Mouse (Mus musculus): ENCODE measurements around the gene Rpl11. TPM values are rescaled to one million over a fixed set of nuclear protein-coding genes. Genes with fewer than 3 reads are reported as not detected.
A peak's percentile ranks its signal among the peaks of the same experiment; 100 is the strongest.

Gene Rpl11
- polyA plus RNA-seq, 1 experiment from 2014 or later = 245 TPM

DNA sequence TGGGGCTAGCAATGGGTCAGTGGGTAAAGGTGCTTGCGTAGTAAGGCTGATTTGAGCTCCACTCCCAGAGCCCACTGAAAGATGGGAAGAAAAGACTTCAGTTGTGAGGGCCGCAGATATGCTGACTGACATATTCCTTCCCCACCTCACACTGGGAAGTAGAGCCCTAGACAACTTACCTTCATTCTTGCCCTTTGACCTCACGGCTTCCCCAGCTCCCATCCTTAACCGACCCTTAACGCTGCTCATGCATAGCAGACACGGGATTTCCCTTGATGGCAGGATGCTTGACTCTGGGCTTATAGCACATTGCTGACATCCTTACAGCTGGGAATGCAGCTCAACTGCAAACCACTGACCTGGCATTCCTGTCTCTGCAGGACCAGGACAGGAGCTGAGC lies 6.3 kb downstream of the Rpl11 start:
- H3K27ac ChIP-seq = no peak overlapping the region
- H3K4me1 ChIP-seq (replicated peaks) = peaks cover 16% of the 10 kb centered on the region
- no peak overlapping the region; the same call in 1 of the 2 replicates for H3K9ac ChIP-seq
- H3K36me3 ChIP-seq = peaks cover 45% of the 10 kb centered on the region
- H3K9me3 ChIP-seq (replicated peaks) = no peaks in the 10 kb centered on the region
- no peak overlapping the region for H3K4me3 ChIP-seq
- no peaks in the 10 kb centered on the region for H3K27me3 ChIP-seq
- no peak for ATAC-seq (replicated peaks; ENCODE audit: insufficient number of reproducible peaks, insufficient read depth, low FRiP score, low read depth)
- 71% methylated on average over 6 of the region's 6 CpGs for WGBS
- no peak overlapping the region for H3K4me2 ChIP-seq

DNA sequence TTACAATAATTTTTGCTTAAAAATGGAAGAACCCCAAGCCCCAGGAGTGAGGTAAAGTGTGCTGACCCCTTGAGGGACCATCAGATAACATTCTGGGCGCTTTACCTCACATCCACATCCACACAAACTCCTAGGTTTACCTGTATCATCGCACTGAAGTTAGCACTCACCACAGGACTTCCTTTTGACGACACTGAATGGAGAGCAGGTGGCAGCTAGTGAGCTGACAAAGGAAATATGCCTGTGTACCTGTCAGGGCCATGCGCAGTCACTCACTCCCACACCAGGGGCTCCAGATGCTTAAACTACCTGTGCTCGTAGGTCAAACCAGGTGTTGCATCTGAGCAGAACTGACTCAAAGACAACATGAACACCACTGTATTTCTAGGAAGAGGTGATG lies 8.1 kb downstream of the Rpl11 start:
- H3K27ac ChIP-seq = no peak overlapping the region
- H3K9ac ChIP-seq = no peak overlapping the region
- ATAC-seq (replicated peaks; ENCODE audit: insufficient number of reproducible peaks, insufficient read depth, low FRiP score, low read depth) = no peak
- H3K4me3 ChIP-seq = no peak overlapping the region
- peaks cover 30% of the 10 kb centered on the region for H3K36me3 ChIP-seq
- no peaks in the 10 kb centered on the region for H3K4me1 ChIP-seq (replicated peaks)
- H3K27me3 ChIP-seq = no peaks in the 10 kb centered on the region
- no peak overlapping the region for H3K4me2 ChIP-seq
- H3K9me3 ChIP-seq (replicated peaks) = no peaks in the 10 kb centered on the region
- 87% methylated on average over 5 of the region's 5 CpGs for WGBS

DNA sequence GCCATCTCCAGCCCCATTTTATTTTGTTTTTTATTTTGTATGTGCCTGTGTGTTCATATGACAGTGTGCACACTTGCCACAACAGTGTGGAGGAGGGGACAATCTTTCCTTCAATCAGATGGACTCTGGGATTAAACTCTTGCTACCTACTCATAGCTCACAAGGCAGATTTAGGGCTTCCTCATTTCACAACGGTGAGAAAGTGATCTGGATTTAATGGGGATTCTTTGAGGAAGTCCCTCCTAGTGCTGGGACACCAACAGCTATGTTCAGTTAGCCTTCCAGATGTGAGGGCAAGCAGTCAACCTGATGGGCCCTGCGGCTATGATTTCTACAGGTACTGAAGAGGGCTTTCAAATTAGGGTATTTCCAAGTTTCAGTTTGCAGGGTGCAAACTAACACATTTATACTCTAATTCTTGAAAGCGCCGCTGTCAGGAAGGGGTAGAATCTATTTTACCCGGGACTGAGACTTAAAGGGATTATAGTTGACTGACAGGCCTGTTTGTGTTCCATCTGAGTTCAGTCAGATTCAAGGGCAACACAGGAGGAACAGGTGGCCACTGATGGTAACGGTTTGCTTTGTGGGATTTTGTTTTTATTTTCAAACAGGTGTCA lies 9.3 kb downstream of the Rpl11 start:
- Histone ChIP-seq H3K4me2 (no peak overlapping the region), H3K27me3 (no peaks in the 10 kb centered on the region), H3K36me3 (peaks cover 18% of the 10 kb centered on the region), H3K27ac (no peak overlapping the region), H3K4me3 (no peak overlapping the region), H3K9me3 (replicated peaks) (no peaks in the 10 kb centered on the region), H3K4me1 (replicated peaks) (no peaks in the 10 kb centered on the region), H3K9ac (no peak overlapping the region)
- no peak for ATAC-seq (replicated peaks; ENCODE audit: insufficient number of reproducible peaks, insufficient read depth, low FRiP score, low read depth)
- WGBS = 84% methylated on average over 6 of the region's 6 CpGs

DNA sequence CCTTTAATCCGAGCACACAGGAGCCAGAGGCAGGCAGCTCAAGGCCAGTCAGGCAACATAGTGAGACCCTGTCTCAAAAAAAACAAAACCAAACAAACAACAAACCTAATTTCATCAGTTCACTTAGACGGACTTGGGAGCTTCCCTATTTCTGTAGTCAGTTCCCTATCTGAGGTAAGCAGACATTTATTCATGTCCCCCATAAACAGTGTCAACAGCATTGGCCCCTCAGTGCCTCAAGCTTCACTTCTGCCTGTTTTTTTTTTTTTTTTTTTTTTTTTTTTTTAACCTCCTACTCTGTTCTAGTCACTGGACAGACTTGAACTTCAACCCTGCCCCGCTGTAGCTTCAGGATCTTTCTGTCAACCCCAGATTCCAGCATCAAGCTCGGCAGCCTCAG lies 18.1 kb downstream of the Rpl11 start:
- H3K9ac ChIP-seq = no peak overlapping the region
- 73% methylated on average over 4 of the region's 4 CpGs for WGBS
- no peak overlapping the region for H3K27ac ChIP-seq
- no peaks in the 10 kb centered on the region for H3K36me3 ChIP-seq
- H3K27me3 ChIP-seq = no peaks in the 10 kb centered on the region
- H3K9me3 ChIP-seq (replicated peaks) = no peaks in the 10 kb centered on the region
- ATAC-seq (replicated peaks; ENCODE audit: insufficient number of reproducible peaks, insufficient read depth, low FRiP score, low read depth) = no peak
- peaks cover 10% of the 10 kb centered on the region for H3K4me1 ChIP-seq (replicated peaks)
- H3K4me2 ChIP-seq = no peak overlapping the region
- H3K4me3 ChIP-seq = no peak overlapping the region

DNA sequence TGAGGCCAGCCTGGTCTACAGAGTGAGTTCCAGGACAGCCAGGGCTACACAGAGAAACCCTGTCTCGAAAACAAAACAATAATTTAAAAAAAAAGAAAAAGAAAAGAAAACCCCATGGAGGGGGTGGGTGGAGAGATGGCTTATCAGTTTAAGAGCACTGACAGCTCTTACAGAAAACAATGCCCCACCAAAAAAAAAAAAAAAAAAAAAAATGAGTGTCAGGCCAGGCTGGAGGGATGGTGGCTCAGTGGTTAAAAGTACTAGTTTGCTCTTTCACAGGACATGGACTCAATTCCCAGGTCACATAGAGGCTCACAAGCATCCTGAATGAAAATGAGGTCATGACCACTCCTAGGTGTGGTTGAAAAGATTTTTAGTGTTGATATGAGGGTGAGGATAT lies 20.0 kb downstream of the Rpl11 start:
- Histone ChIP-seq H3K4me2 (no peak overlapping the region), H3K27me3 (no peaks in the 10 kb centered on the region), H3K4me1 (replicated peaks) (peaks cover 10% of the 10 kb centered on the region), H3K27ac (no peak overlapping the region), H3K9ac (no peak overlapping the region), H3K4me3 (no peak overlapping the region), H3K9me3 (replicated peaks) (no peaks in the 10 kb centered on the region), H3K36me3 (no peaks in the 10 kb centered on the region)
- 65% methylated on average over 1 of the region's 1 CpGs for WGBS
- no peak for ATAC-seq (replicated peaks; ENCODE audit: insufficient number of reproducible peaks, insufficient read depth, low FRiP score, low read depth)

DNA sequence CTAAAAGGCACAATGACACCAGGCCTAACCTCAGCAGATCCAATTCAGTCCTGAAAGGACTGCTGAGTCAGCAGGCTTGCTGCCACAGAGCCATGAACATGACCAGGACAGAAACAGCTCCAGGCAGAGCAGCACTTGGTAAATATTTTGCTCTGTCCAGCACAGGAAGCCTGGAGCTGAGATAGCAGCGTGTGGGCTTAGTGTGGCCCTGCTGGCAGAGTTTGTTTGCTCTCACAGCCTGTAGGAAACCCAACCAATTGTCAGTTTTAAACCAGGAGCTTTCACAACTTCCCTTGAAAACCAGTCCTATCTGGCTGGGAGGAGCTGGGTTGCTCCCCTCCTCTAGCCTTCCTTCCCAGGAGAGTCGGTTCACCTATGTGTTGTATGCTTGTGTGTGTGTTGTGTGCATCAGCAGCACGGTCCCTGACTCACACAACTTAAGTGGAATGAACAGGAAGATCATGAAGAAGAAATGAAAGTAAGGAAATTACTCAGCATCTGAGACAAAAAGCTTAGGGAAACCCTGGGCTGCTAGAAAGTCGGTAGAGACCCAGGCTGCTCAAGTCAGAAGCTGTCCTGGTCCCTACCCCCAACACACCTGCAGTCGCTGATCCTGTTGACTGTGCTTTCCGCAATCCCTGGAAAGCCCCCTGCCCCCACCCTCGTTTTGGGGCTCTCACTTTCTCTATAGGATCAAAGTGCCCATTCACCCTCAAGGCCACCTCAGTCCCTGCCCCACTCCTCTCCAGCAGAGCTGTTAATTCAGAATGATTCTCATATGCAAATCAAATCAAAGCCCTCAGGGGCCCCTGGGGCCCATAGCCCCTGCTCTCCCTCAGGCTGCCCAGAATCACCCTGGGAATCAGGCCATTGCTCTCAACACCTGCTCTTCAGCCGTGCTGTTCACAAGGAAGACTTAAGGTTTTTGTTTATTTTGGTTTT lies 22.0 kb downstream of the Rpl11 start:
- H3K36me3 ChIP-seq = no peaks in the 10 kb centered on the region
- ATAC-seq (replicated peaks; ENCODE audit: insufficient number of reproducible peaks, insufficient read depth, low FRiP score, low read depth) = peak; percentile 90
- H3K4me3 ChIP-seq = no peak overlapping the region
- H3K27me3 ChIP-seq = no peaks in the 10 kb centered on the region
- H3K4me1 ChIP-seq (replicated peaks) = peaks cover 10% of the 10 kb centered on the region
- no peak overlapping the region for H3K9ac ChIP-seq
- 16% methylated on average over 8 of the region's 8 CpGs for WGBS
- H3K27ac ChIP-seq = peak overlapping the region; percentile 73
- H3K9me3 ChIP-seq (replicated peaks) = no peaks in the 10 kb centered on the region
- H3K4me2 ChIP-seq = peak overlapping the region; percentile 2

DNA sequence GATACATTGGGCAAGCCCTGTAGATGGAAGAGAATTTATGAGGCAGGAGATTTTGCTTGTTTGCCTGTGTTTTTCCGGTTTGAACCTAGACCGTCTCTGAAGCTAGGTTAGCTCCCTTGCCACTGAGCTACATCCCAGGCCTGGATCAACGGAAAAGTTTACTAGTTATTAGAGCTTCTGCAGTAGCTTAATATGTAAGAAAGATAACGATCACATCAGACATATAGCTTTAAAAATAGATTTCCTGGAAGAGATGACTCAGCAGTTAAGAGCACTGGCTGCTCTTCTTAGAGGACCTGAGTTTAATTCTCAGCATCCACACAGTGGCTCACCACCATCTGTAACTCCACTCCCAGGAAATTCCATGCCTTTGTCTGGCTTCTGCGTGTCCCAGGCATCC lies 24.5 kb downstream of the Rpl11 start:
- Histone ChIP-seq H3K4me3 (no peak overlapping the region), H3K9me3 (replicated peaks) (no peaks in the 10 kb centered on the region), H3K36me3 (no peaks in the 10 kb centered on the region), H3K9ac (no peak overlapping the region), H3K27me3 (no peaks in the 10 kb centered on the region), H3K4me1 (replicated peaks) (peaks cover 10% of the 10 kb centered on the region), H3K4me2 (no peak overlapping the region), H3K27ac (peak overlapping the region; percentile 44; the same call in 1 of the 2 replicates)
- no peak for ATAC-seq (replicated peaks; ENCODE audit: insufficient number of reproducible peaks, insufficient read depth, low FRiP score, low read depth)
- WGBS = 71% methylated on average over 5 of the region's 5 CpGs

DNA sequence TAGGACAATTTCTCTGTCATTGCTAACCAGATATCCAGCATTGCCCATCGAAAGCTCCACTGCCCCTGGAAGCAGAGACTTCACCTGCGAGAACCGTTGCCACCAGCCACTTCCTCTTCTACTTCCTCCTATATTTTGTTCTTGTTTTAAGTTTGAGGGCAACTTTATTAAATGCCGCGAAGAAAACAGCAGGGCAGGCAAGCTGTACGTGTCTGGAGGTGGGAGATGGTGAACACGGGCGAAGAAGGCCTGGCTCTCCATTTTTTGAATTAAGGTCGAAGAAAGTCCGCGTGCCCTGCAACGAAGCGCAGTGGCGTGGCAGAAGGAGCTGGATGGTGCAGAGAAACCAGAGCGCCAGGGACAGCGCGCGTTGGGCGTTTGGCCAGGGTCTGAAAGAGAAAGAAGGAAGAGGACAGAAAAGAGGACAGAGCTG lies 25.1 kb downstream of the Rpl11 start:
- no peak overlapping the region for H3K4me3 ChIP-seq
- 78% methylated on average over 19 of the region's 19 CpGs for WGBS
- H3K9me3 ChIP-seq (replicated peaks) = no peaks in the 10 kb centered on the region
- H3K36me3 ChIP-seq = no peaks in the 10 kb centered on the region
- ATAC-seq (replicated peaks; ENCODE audit: insufficient number of reproducible peaks, insufficient read depth, low FRiP score, low read depth) = no peak
- H3K27me3 ChIP-seq = no peaks in the 10 kb centered on the region
- H3K4me1 ChIP-seq (replicated peaks) = peaks cover 10% of the 10 kb centered on the region
- H3K9ac ChIP-seq = no peak overlapping the region
- H3K27ac ChIP-seq = peak overlapping the region; percentile 44; the same call in 1 of the 2 replicates
- no peak overlapping the region for H3K4me2 ChIP-seq

DNA sequence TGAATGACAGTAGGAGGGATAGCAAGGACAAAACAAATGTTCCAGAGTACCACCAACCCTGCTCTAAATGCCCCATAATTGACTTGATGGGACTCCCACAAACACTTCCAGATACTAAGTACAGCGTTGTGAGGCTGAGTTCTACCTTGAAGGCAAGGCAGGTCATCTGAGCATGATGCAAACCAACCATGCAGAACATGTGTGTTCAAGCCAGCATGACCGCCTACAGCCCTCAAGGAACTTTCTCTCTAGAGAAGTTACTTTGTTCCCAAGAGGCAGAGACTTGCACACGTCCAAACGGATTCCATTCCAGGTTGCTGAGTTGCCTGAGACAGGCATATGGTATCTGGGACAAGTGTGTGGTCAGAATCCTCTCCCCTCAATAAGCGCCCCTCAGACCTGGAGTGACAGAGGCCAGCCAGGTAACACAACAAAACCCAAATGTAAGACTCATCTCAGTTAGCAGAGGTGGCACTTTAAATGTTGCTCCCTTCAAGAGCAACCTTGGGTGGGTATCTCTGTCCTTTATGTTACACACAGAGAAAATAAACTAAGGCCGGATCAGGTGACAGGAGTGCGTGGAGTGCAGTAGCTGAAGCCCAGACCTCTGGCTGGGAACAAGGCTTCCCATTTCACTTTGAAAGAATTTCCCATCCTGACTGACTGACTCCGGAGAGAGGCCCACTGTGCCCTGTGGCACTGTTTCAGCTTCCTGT lies 25.7 kb downstream of the Rpl11 start:
- no peak overlapping the region for H3K9ac ChIP-seq
- 69% methylated on average over 8 of the region's 8 CpGs for WGBS
- H3K27ac ChIP-seq = no peak overlapping the region; the same call in 1 of the 2 replicates
- no peaks in the 10 kb centered on the region for H3K27me3 ChIP-seq
- H3K4me2 ChIP-seq = no peak overlapping the region
- H3K36me3 ChIP-seq = no peaks in the 10 kb centered on the region
- no peak for ATAC-seq (replicated peaks; ENCODE audit: insufficient number of reproducible peaks, insufficient read depth, low FRiP score, low read depth)
- peaks cover 10% of the 10 kb centered on the region for H3K4me1 ChIP-seq (replicated peaks)
- H3K9me3 ChIP-seq (replicated peaks) = no peaks in the 10 kb centered on the region
- no peak overlapping the region for H3K4me3 ChIP-seq

DNA sequence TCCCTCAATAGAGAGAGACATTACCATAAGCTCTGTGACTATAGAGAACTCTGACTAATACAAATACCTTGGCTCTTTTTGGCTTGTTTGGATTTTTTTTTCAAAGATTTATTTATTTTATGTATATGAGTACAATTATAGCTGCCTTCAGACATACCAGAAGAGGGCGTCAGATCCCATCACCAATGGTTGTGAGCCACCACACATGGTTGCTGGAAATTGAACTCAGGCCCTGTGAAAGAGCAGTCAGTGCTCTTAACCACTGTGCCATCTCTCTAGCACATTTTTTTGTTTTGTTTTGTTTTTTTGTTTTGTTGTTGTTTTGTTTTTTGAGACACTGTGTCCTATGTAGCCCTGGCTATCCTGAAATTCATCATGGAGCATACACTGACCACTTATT lies 27.9 kb downstream of the Rpl11 start:
- Histone ChIP-seq H3K4me3 (no peak overlapping the region), H3K9me3 (replicated peaks) (no peaks in the 10 kb centered on the region), H3K4me2 (no peak overlapping the region), H3K36me3 (no peaks in the 10 kb centered on the region), H3K9ac (no peak overlapping the region), H3K4me1 (replicated peaks) (peaks cover 4% of the 10 kb centered on the region), H3K27ac (no peak overlapping the region), H3K27me3 (no peaks in the 10 kb centered on the region)
- WGBS = 61% methylated on average over 1 of the region's 1 CpGs
- no peak for ATAC-seq (replicated peaks; ENCODE audit: insufficient number of reproducible peaks, insufficient read depth, low FRiP score, low read depth)

DNA sequence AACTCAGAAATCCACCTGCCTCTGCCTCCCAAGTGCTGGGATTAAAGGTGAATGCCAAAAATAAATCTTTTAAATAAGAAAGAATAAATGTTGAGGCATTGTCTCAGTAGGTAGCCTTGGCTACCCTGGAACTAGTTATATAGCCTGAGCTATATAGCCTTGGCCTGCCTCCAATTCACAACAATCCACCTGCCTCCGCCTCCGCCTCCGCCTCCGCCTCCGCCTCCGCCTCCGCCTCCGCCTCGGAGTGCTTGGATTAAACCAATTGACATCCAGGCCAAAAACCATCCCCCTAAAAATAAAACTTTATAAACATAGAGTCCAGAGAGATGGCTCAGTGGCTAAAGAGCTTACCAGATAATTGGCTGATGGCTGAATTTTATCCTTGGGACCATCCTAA lies 30.3 kb downstream of the Rpl11 start:
- Histone ChIP-seq H3K4me1 (replicated peaks) (peaks cover 14% of the 10 kb centered on the region), H3K9ac (no peak overlapping the region), H3K27me3 (no peaks in the 10 kb centered on the region), H3K9me3 (replicated peaks) (no peaks in the 10 kb centered on the region), H3K4me2 (no peak overlapping the region), H3K27ac (no peak overlapping the region), H3K36me3 (no peaks in the 10 kb centered on the region), H3K4me3 (no peak overlapping the region)
- no peak for ATAC-seq (replicated peaks; ENCODE audit: insufficient number of reproducible peaks, insufficient read depth, low FRiP score, low read depth)
- WGBS = 94% methylated on average over 9 of the region's 9 CpGs
